Mouse (Mus musculus) heart, postnatal 10 days (tissue): ENCODE measurements around the gene Saysd1. TPM values are rescaled to one million over a fixed set of nuclear protein-coding genes. Genes with fewer than 3 reads are reported as not detected.

Experiments used
- DNase-seq, 2 experiments: peaks; one replicate each; pipeline ENCODE4 v3.0.0; 2021
- intact Hi-C: fragments of 180-260 bp; cut with DNase I; formaldehyde crosslinking; loops from one replicate; pipeline ENCODE4 v1.15.1; 2025
- total RNA-seq, 2 experiments: library from RNA; stranded (reverse); gene quantifications; 2 replicates each; pipeline ENCODE4 v1.2.3; 2021

The Saysd1 gene
- total RNA-seq = 1 to 10 TPM; 2.5 to 2.8 TPM

- intact Hi-C loops = no loop called here
- DNase-seq = no peak
Measured at GRCm38 (mm10) chr14:20138484-20139355, at the start of gene Saysd1. TSS of gene Saysd1 (minus strand) at chr14:20138534.

- no peak for DNase-seq
- intact Hi-C loops = no loop called here
Measured at GRCm38 (mm10) chr14:20185426-20185825, 47.1 kb upstream of the Saysd1 start.

GRCm38 (mm10) chr14:20183701-20184100, 45.4 kb upstream of the Saysd1 start:
- intact Hi-C loops = loop anchor here (5.0 kb wide), 1 partner anchor 66 kb away; no protein-coding TSS in a partner anchor
- no peak for DNase-seq

- DNase-seq = no peak
- intact Hi-C loops = loop anchor here (5.0 kb wide), 1 partner anchor 65 kb away; no protein-coding TSS in a partner anchor
Measured at GRCm38 (mm10) chr14:20182596-20182995, 44.3 kb upstream of the Saysd1 start.

- intact Hi-C loops = loop anchor here (5.0 kb wide), 1 partner anchor 64 kb away; no protein-coding TSS in a partner anchor
- peak; percentile 88 to 90 for DNase-seq
Measured at GRCm38 (mm10) chr14:20181466-20181921, 43.2 kb upstream of the Saysd1 start, which contains the start of gene Kcnk5. TSS of gene Kcnk5 (minus strand) at chr14:20181809.

- intact Hi-C loops = loop anchor here (5.0 kb wide), 1 partner anchor 63 kb away; no protein-coding TSS in a partner anchor
- peak; percentile 40 to 46 for DNase-seq
Measured at GRCm38 (mm10) chr14:20180751-20181162, 42.4 kb upstream of the Saysd1 start.

- DNase-seq = no peak
- intact Hi-C loops = loop anchor here (5.0 kb wide), 1 partner anchor 63 kb away; no protein-coding TSS in a partner anchor
Measured at GRCm38 (mm10) chr14:20180304-20180703, 42.0 kb upstream of the Saysd1 start.

- no peak for DNase-seq
- intact Hi-C loops = loop anchor here (5.0 kb wide), 1 partner anchor 63 kb away; no protein-coding TSS in a partner anchor
Measured at GRCm38 (mm10) chr14:20179731-20180280, 41.5 kb upstream of the Saysd1 start.

GRCm38 (mm10) chr14:20179080-20179479, 40.7 kb upstream of the Saysd1 start:
- no peak for DNase-seq
- intact Hi-C loops = no loop called here

GRCm38 (mm10) chr14:20178593-20178992, 40.3 kb upstream of the Saysd1 start:
- intact Hi-C loops = no loop called here
- DNase-seq = no peak

- DNase-seq = no peak
Measured at GRCm38 (mm10) chr14:20177494-20178123, 39.3 kb upstream of the Saysd1 start.

GRCm38 (mm10) chr14:20175705-20176104, 37.4 kb upstream of the Saysd1 start:
- intact Hi-C loops = no loop called here
- no peak for DNase-seq

More at GRCm38 (mm10) chr14:20177494-20178123, 39.3 kb upstream of the Saysd1 start:
- intact Hi-C loops = no loop called here

- no peak for DNase-seq
- intact Hi-C loops = no loop called here
Measured at GRCm38 (mm10) chr14:20175114-20175513, 36.8 kb upstream of the Saysd1 start.

- no peak for DNase-seq
- intact Hi-C loops = no loop called here
Measured at GRCm38 (mm10) chr14:20174696-20175095, 36.4 kb upstream of the Saysd1 start.

GRCm38 (mm10) chr14:20173873-20174490, 35.6 kb upstream of the Saysd1 start:
- DNase-seq = no peak
- intact Hi-C loops = no loop called here

- DNase-seq = no peak
- intact Hi-C loops = no loop called here
Measured at GRCm38 (mm10) chr14:20172924-20173323, 34.6 kb upstream of the Saysd1 start.

- no peak for DNase-seq
- intact Hi-C loops = no loop called here
Measured at GRCm38 (mm10) chr14:20172509-20172908, 34.2 kb upstream of the Saysd1 start.

- intact Hi-C loops = no loop called here
- no peak for DNase-seq
Measured at GRCm38 (mm10) chr14:20171840-20172239, 33.5 kb upstream of the Saysd1 start.

- intact Hi-C loops = loop anchor here (5.0 kb wide), 1 partner anchor 47 kb away; no protein-coding TSS in a partner anchor
- DNase-seq = no peak
Measured at GRCm38 (mm10) chr14:20169251-20169650, 30.9 kb upstream of the Saysd1 start.

- no peak for DNase-seq
- intact Hi-C loops = loop anchor here (5.0 kb wide), 1 partner anchor 46 kb away; no protein-coding TSS in a partner anchor
Measured at GRCm38 (mm10) chr14:20168478-20168877, 30.1 kb upstream of the Saysd1 start.
